Mouse (Mus musculus) thymus, adult 2 months (tissue): ENCODE measurements around the gene Zcchc14. TPM values are rescaled to one million over a fixed set of nuclear protein-coding genes. Genes with fewer than 3 reads are reported as not detected.

ENCODE experiments used
- DNase-seq: peaks from one replicate; pipeline ENCODE4 v3.0.0; 2021
- H3K27ac ChIP-seq: fragments of 200-500 bp; 2 replicates; pipeline ENCODE4 v1.5.1; 2012; ENCODE audit warnings: low read length, control low read depth; ENCODE audit not compliant: control insufficient read depth, insufficient read depth
- H3K27me3 ChIP-seq: fragments of 200-500 bp; 2 replicates; pipeline ENCODE4 v1.6.1; 2012; ENCODE audit warnings: mild to moderate bottlenecking, low read length, moderate library complexity, mixed read lengths; ENCODE audit not compliant: control insufficient read depth, insufficient read depth
- H3K36me3 ChIP-seq: fragments of 200-500 bp; 2 replicates; pipeline ENCODE4 v1.6.1; 2012; ENCODE audit warnings: mild to moderate bottlenecking, low read length, moderate library complexity; ENCODE audit not compliant: control insufficient read depth, insufficient read depth
- H3K4me1 ChIP-seq: fragments of 200-500 bp; replicated peaks from 2 replicates; pipeline ENCODE4 v1.6.1; 2012; ENCODE audit warnings: low read length; ENCODE audit not compliant: control insufficient read depth, insufficient read depth
- H3K4me3 ChIP-seq: fragments of 200-500 bp; 2 replicates; pipeline ENCODE4 v1.5.1; 2012; ENCODE audit warnings: mild to moderate bottlenecking, low read length, control low read depth, moderate library complexity; ENCODE audit not compliant: control insufficient read depth, insufficient read depth
- CTCF ChIP-seq: fragments of 200-500 bp; IDR thresholded peaks from 2 replicates; pipeline ENCODE4 v1.5.1; 2012; ENCODE audit warnings: mild to moderate bottlenecking, control low read depth, low read length, moderate library complexity, borderline replicate concordance; ENCODE audit not compliant: control insufficient read depth, poor library complexity, insufficient read depth; ENCODE audit errors: extremely low read depth
- POLR2A ChIP-seq: fragments of 200-500 bp; IDR thresholded peaks from 2 replicates; pipeline ENCODE4 v1.6.1; 2012; ENCODE audit warnings: mild to moderate bottlenecking, low read length, control low read depth, moderate library complexity; ENCODE audit not compliant: control insufficient read depth, poor library complexity, insufficient read depth; ENCODE audit errors: extremely low read depth
- WGBS: fragments of 180-500 bp; shearing (Covaris S2); methylation state at CpG from one replicate; pipeline ENCODE4 v1.1.7; 2018; 5-methylcytosine and 5-hydroxymethylcytosine counted together
- polyA plus RNA-seq: library from polyadenylated mRNA; depleted of rRNA; stranded (reverse); fragments of >200 nt; gene quantifications from 2 replicates; pipeline ENCODE4 v1.2.3, GENCODE M21; 2012

Gene Zcchc14
- polyA plus RNA-seq, 1 experiment = 6.5 TPM

DNA sequence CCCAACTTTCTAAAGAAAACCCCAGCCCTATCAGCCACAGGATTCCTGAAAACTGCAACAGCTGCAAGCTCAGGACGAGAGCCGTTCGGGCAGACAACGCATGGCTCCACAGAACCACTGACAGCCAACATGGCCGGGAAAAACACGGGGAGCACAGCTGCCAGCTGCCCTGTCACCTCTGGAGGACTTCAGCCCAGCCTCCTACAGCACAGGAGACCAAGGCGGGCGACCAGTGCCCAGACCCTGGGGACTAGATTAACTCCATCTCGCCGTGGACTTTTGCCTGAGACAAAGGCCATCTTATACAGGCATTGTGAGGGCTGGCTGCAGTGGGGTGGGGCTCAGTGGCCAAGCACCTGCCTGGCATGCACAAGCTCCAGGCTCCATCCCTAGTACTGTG is 2.8 kb downstream of the Zcchc14 start:
- no peaks in the 10 kb centered on the region for H3K36me3 ChIP-seq
- H3K4me1 ChIP-seq = peaks cover 18% of the 10 kb centered on the region
- TF ChIP-seq CTCF (no peak), POLR2A (no peak)
- peaks cover 15% of the 10 kb centered on the region; the same call in 1 of the 2 replicates for H3K27me3 ChIP-seq
- DNase-seq = no peak
- 70% methylated on average over 10 of the region's 10 CpGs for WGBS
- H3K4me3 ChIP-seq = no peak overlapping the region
- no peak overlapping the region for H3K27ac ChIP-seq

DNA sequence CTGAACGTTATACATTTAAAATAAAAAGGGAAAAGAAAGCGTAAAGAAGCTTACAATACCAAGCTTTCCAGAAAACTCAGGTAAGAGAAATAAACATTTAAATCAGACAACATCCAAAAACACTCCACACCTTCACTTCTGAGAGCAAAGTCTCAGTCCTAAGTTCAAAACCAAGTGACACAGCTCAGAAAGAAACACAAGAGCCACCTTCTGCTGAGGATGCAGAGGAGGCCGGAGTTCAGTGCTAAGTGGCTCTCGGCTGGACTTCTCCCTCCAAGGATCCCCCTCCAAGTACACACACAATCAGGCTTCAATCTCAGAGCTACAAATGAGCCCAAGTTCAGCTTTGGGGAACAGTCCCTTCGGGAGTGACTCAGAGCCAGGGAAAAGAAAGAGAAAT is 3.3 kb downstream of the Zcchc14 start:
- 88% methylated on average over 5 of the region's 5 CpGs for WGBS
- Histone ChIP-seq H3K27ac (no peak overlapping the region), H3K27me3 (peaks cover 15% of the 10 kb centered on the region; the same call in 1 of the 2 replicates), H3K4me1 (peaks cover 18% of the 10 kb centered on the region), H3K4me3 (no peak overlapping the region), H3K36me3 (no peaks in the 10 kb centered on the region)
- TF ChIP-seq CTCF (no peak), POLR2A (no peak)
- DNase-seq = no peak

DNA sequence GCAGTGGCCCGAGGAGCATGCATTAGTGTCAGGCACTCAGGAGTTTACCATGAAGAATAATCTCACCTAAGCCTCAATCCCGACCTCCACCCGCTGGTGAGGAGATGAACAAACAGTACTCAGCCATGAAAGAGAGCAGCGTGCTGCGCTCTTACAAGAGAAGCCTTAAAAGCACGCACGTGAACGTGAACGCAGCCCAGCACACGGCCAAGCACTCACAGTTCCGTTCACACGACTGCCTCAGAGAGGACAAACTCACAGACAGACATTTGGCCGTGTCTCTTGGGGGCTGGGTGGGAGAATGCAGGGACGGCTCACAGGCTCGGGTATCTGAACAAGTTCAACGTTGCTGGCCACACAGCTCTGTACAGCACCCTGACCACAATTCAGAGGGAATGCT is 4.2 kb downstream of the Zcchc14 start:
- Histone ChIP-seq H3K4me3 (no peak overlapping the region), H3K27me3 (peaks cover 12% of the 10 kb centered on the region; the same call in 1 of the 2 replicates), H3K27ac (no peak overlapping the region), H3K4me1 (peaks cover 18% of the 10 kb centered on the region), H3K36me3 (no peaks in the 10 kb centered on the region)
- no peak for DNase-seq
- 88% methylated on average over 16 of the region's 16 CpGs for WGBS
- no peak for TF ChIP-seq CTCF
- no peak for TF ChIP-seq POLR2A

DNA sequence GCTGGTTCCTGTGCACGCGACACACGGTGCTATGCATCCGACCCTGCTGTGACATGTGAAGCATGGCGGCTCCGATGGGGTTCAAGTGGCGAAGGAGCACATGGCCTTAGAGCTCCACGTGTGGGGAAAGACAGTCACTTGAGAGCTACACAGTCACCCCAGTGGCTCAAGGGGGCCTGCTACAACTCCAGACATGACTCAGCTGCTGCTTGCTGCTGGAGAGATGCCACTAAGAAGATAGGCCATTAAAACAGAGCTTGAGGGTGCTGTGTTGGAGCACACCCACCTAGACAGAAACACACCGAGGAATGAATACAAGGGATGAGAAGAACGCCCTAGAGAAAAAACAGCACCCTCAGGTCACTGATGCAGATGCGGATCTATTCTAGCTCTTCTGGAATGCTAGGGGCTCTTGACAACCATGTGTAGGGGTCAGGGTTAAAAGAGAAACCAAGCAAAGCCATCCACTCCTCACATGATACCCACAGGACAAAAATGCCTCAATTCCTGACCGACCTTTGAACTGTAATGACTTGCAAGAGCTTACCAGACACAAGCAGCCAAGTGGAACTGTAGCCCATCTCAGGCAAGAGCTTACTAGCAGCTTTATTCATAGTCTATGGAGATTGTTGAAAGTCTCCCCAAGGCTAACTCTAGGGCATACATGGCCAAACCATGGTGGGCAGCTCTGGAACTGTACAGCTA is 5.0 kb downstream of the Zcchc14 start:
- H3K27me3 ChIP-seq = peaks cover 9% of the 10 kb centered on the region; the same call in 1 of the 2 replicates
- H3K4me1 ChIP-seq = peaks cover 16% of the 10 kb centered on the region
- DNase-seq = no peak
- H3K4me3 ChIP-seq = no peak overlapping the region
- H3K36me3 ChIP-seq = no peaks in the 10 kb centered on the region
- TF ChIP-seq POLR2A = no peak
- no peak for TF ChIP-seq CTCF
- 90% methylated on average over 12 of the region's 12 CpGs for WGBS
- H3K27ac ChIP-seq = no peak overlapping the region

DNA sequence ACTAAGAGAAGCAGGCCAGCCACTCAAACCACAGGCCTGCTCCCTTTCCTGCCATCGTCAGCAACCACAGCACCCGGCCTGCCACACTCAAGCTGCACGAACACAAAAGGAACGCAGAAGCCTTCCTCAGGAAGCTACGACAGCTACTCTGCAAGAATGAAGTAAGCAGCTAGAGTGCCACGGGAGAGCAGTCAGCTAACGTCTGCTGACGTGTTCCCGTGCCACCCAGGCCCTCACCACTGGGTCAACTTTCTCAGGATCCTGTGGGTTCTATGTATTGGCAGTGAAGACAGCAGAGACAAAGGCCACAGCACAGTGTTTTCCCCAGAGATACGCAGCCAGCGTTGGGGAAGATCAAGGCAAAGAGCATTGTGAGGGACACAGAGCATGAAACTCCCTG is 9.3 kb downstream of the Zcchc14 start:
- DNase-seq = no peak
- TF ChIP-seq CTCF (no peak), POLR2A (no peak)
- no peaks in the 10 kb centered on the region; the same call in 1 of the 2 replicates for H3K27me3 ChIP-seq
- no peaks in the 10 kb centered on the region; the same call in 1 of the 2 replicates for H3K4me1 ChIP-seq
- H3K4me3 ChIP-seq = no peak overlapping the region
- H3K36me3 ChIP-seq = no peaks in the 10 kb centered on the region
- no peak overlapping the region for H3K27ac ChIP-seq
- 9% methylated on average over 11 of the region's 11 CpGs for WGBS

DNA sequence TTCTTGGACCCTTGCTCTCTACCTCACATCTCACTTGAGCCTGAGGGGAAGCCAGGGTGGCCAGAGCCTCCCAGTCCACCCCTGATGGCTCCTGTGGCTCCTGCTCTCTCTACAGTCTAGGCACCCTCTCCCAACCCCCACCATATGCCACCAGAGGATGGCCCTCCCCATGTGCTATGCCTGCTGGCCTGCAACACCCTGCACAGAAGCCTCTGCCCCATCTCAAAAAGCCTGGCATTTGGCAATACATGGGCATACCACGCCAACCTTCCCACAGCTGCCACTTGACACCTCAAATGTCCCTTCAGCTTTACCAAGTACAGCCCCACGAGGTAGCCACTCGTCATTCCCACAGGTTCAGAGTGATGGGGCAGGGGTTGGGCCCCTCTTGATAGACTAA is 9.9 kb downstream of the Zcchc14 start:
- Histone ChIP-seq H3K4me3 (no peak overlapping the region), H3K27me3 (no peaks in the 10 kb centered on the region; the same call in 1 of the 2 replicates), H3K4me1 (no peaks in the 10 kb centered on the region; the same call in 1 of the 2 replicates), H3K36me3 (no peaks in the 10 kb centered on the region), H3K27ac (no peak overlapping the region)
- 43% methylated on average over 3 of the region's 3 CpGs for WGBS
- TF ChIP-seq CTCF = no peak
- TF ChIP-seq POLR2A = no peak
- no peak for DNase-seq
